Mouse (Mus musculus): ENCODE results near the gene Soat2. TPM values are rescaled to one million over a fixed set of nuclear protein-coding genes. Genes with fewer than 3 reads are reported as not detected.

Gene Soat2
- polyA plus RNA-seq, 1 experiment from 2014 or later = 0.16 TPM

GRCm38 (mm10) chr15:102119121-102119830 is 31.1 kb upstream of the Soat2 start:
- ATAC-seq = no peak

GRCm38 (mm10) chr15:102119831-102120170 is 30.5 kb upstream of the Soat2 start:
- DNase-seq (ENCODE audit: low spot score) (no peak), ATAC-seq (no peak)
- Histone ChIP-seq H3K9me3 (ENCODE audit: low read length) (no peaks in the 10 kb centered on the region), H3K4me2 (replicated peaks; ENCODE audit: low read depth, low read length) (no peak overlapping the region), H3K27me3 (replicated peaks; ENCODE audit: insufficient read depth, low read length) (no peaks in the 10 kb centered on the region), H3K4me1 (ENCODE audit: insufficient read depth, low read depth, low read length) (no peaks in the 10 kb centered on the region), H3K36me3 (ENCODE audit: insufficient read depth, low read length) (peaks cover 31% of the 10 kb centered on the region), H3K4me3 (ENCODE audit: low read depth, low read length) (no peak overlapping the region), H3K27ac (ENCODE audit: low read length) (no peak overlapping the region), H3K9ac (replicated peaks; ENCODE audit: low read depth) (no peak overlapping the region)
- 70% methylated on average over 2 of the region's 2 CpGs for WGBS
- no peak for TF ChIP-seq EP300 (IDR thresholded peaks at IDR 0.05)
- TF ChIP-seq CTCF (IDR thresholded peaks at IDR 0.05) = no peak

More at GRCm38 (mm10) chr15:102119121-102119830, 31.1 kb upstream of the Soat2 start:
- no peak for DNase-seq (ENCODE audit: low spot score)
- Histone ChIP-seq H3K9me3 (ENCODE audit: low read length) (no peaks in the 10 kb centered on the region), H3K9ac (replicated peaks; ENCODE audit: low read depth) (no peak overlapping the region), H3K27ac (ENCODE audit: low read length) (no peak overlapping the region), H3K4me1 (ENCODE audit: insufficient read depth, low read depth, low read length) (no peaks in the 10 kb centered on the region), H3K36me3 (ENCODE audit: insufficient read depth, low read length) (peaks cover 33% of the 10 kb centered on the region), H3K4me2 (replicated peaks; ENCODE audit: low read depth, low read length) (no peak overlapping the region), H3K4me3 (ENCODE audit: low read depth, low read length) (no peak overlapping the region), H3K27me3 (replicated peaks; ENCODE audit: insufficient read depth, low read length) (no peaks in the 10 kb centered on the region)
- TF ChIP-seq CTCF (IDR thresholded peaks at IDR 0.05) = no peak
- TF ChIP-seq EP300 (IDR thresholded peaks at IDR 0.05) = no peak
- WGBS = 70% methylated on average over 8 of the region's 8 CpGs

GRCm38 (mm10) chr15:102120530-102120929 is 29.8 kb upstream of the Soat2 start:
- no peak for DNase-seq (ENCODE audit: low spot score)
- Histone ChIP-seq H3K4me1 (ENCODE audit: insufficient read depth, low read depth, low read length) (no peaks in the 10 kb centered on the region), H3K4me3 (ENCODE audit: low read depth, low read length) (no peak overlapping the region), H3K27me3 (replicated peaks; ENCODE audit: insufficient read depth, low read length) (no peaks in the 10 kb centered on the region), H3K9me3 (ENCODE audit: low read length) (no peaks in the 10 kb centered on the region), H3K4me2 (replicated peaks; ENCODE audit: low read depth, low read length) (no peak overlapping the region), H3K36me3 (ENCODE audit: insufficient read depth, low read length) (peaks cover 24% of the 10 kb centered on the region), H3K9ac (replicated peaks; ENCODE audit: low read depth) (no peak overlapping the region), H3K27ac (ENCODE audit: low read length) (no peak overlapping the region)
- no peak for ATAC-seq
- TF ChIP-seq CTCF (IDR thresholded peaks at IDR 0.05) (no peak), EP300 (IDR thresholded peaks at IDR 0.05) (no peak)
- WGBS = 74% methylated on average over 5 of the region's 5 CpGs

- 13% methylated on average over 2 of the region's 2 CpGs for WGBS
- ATAC-seq (no peak), DNase-seq (ENCODE audit: low spot score) (peak; percentile 24)
- H3K27ac ChIP-seq (ENCODE audit: low read length) = no peak overlapping the region
- H3K4me1 ChIP-seq (ENCODE audit: insufficient read depth, low read depth, low read length) = no peaks in the 10 kb centered on the region; the same call in 1 of the 2 replicates
- H3K4me3 ChIP-seq (ENCODE audit: low read depth, low read length) = no peak overlapping the region
- peaks cover 18% of the 10 kb centered on the region for H3K36me3 ChIP-seq (ENCODE audit: insufficient read depth, low read length)
- H3K9me3 ChIP-seq (ENCODE audit: low read length) = no peaks in the 10 kb centered on the region
- H3K4me2 ChIP-seq (replicated peaks; ENCODE audit: low read depth, low read length) = no peak overlapping the region
- 0 out of 2 replicates have a peak overlapping the region, but pooled peaks have one; percentile 23 for H3K9ac ChIP-seq (replicated peaks; ENCODE audit: low read depth)
- TF ChIP-seq EP300 (IDR thresholded peaks at IDR 0.05) (no peak), CTCF (IDR thresholded peaks at IDR 0.05) (no peak)
- no peaks in the 10 kb centered on the region for H3K27me3 ChIP-seq (replicated peaks; ENCODE audit: insufficient read depth, low read length)
Observed at GRCm38 (mm10) chr15:102126303-102126702, 24.0 kb upstream of the Soat2 start.

GRCm38 (mm10) chr15:102133314-102133713 is 17.0 kb upstream of the Soat2 start:
- 56% methylated on average over 9 of the region's 9 CpGs for WGBS
- Histone ChIP-seq H3K9me3 (ENCODE audit: low read length) (no peaks in the 10 kb centered on the region), H3K27ac (ENCODE audit: low read length) (no peak overlapping the region), H3K4me3 (ENCODE audit: low read depth, low read length) (no peak overlapping the region), H3K4me1 (ENCODE audit: insufficient read depth, low read depth, low read length) (peaks cover 5% of the 10 kb centered on the region; the same call in 1 of the 2 replicates), H3K4me2 (replicated peaks; ENCODE audit: low read depth, low read length) (no peak overlapping the region), H3K27me3 (replicated peaks; ENCODE audit: insufficient read depth, low read length) (no peaks in the 10 kb centered on the region), H3K36me3 (ENCODE audit: insufficient read depth, low read length) (peaks cover 10% of the 10 kb centered on the region), H3K9ac (replicated peaks; ENCODE audit: low read depth) (no peak overlapping the region)
- ATAC-seq (no peak), DNase-seq (ENCODE audit: low spot score) (no peak)
- TF ChIP-seq CTCF (IDR thresholded peaks at IDR 0.05) (no peak), EP300 (IDR thresholded peaks at IDR 0.05) (no peak)

GRCm38 (mm10) chr15:102134709-102135108 is 15.6 kb upstream of the Soat2 start:
- Histone ChIP-seq H3K27ac (ENCODE audit: low read length) (no peak overlapping the region), H3K9me3 (ENCODE audit: low read length) (no peaks in the 10 kb centered on the region), H3K36me3 (ENCODE audit: insufficient read depth, low read length) (peaks cover 4% of the 10 kb centered on the region; the same call in 1 of the 2 replicates), H3K4me3 (ENCODE audit: low read depth, low read length) (no peak overlapping the region), H3K4me2 (replicated peaks; ENCODE audit: low read depth, low read length) (no peak overlapping the region), H3K27me3 (replicated peaks; ENCODE audit: insufficient read depth, low read length) (no peaks in the 10 kb centered on the region), H3K4me1 (ENCODE audit: insufficient read depth, low read depth, low read length) (peaks cover 5% of the 10 kb centered on the region; the same call in 1 of the 2 replicates), H3K9ac (replicated peaks; ENCODE audit: low read depth) (no peak overlapping the region)
- WGBS = 61% methylated on average over 2 of the region's 2 CpGs
- DNase-seq (ENCODE audit: low spot score) (no peak), ATAC-seq (no peak)
- TF ChIP-seq CTCF (IDR thresholded peaks at IDR 0.05) (no peak), EP300 (IDR thresholded peaks at IDR 0.05) (no peak)
